Mouse (Mus musculus): Measurements from ENCODE around the gene Atp6v1c2.

- no peak for TF ChIP-seq POLR2A (IDR thresholded peaks at IDR 0.05; ENCODE audit: low read depth, low read length)
- TF ChIP-seq CTCF (IDR thresholded peaks at IDR 0.05; ENCODE audit: extremely low read depth, insufficient read length, insufficient replicate concordance, low read depth, low read length): no peak
Measured at GRCm38 (mm10) chr12:17255602-17256001, 73.6 kb downstream of the Atp6v1c2 start.

All from small intestine, adult 2 months (tissue).